Mouse (Mus musculus) heart, adult 2 months (tissue): ENCODE results near the gene Caln1.

ENCODE experiments used
- CTCF ChIP-seq: fragments of 200-600 bp; IDR thresholded peaks from 2 replicates; pipeline ENCODE4 v1.8.1; 2022; ENCODE audit warnings: antibody characterized with exemption, mild to moderate bottlenecking, moderate library complexity
- POLR2A ChIP-seq: fragments of 200-500 bp; IDR thresholded peaks from 2 replicates; pipeline ENCODE4 v1.6.1; 2011; ENCODE audit warnings: mild to moderate bottlenecking, low read depth, low read length, control low read depth; ENCODE audit not compliant: insufficient read depth

- TF ChIP-seq CTCF (no peak), POLR2A (no peak)
Measured at GRCm38 (mm10) chr5:130712281-130712680, 343.0 kb downstream of the Caln1 start.
